Mouse (Mus musculus) forelimb bud, embryonic 11.5 days (tissue): Measurements from ENCODE around the gene 1700010B08Rik.

Experiments
- DNase-seq: peaks from one replicate; pipeline ENCODE4 v3.0.0-alpha.2; 2012; ENCODE audit warnings: low read depth, low spot score

1700010B08Rik gene

GRCm38 (mm10) chr2:173770620-173771019 is 51.4 kb downstream of the 1700010B08Rik start:
- no peak for DNase-seq
